Mouse (Mus musculus) bone marrow, adult 2 months (tissue): Measurements from ENCODE around the gene Palmd.

Experiments
- CTCF ChIP-seq: fragments of 200-500 bp; IDR thresholded peaks from 2 replicates; pipeline ENCODE4 v1.5.1; 2011; ENCODE audit warnings: low read length, control low read depth; ENCODE audit not compliant: control insufficient read depth, insufficient read depth
- POLR2A ChIP-seq: fragments of 200-500 bp; IDR thresholded peaks from 2 replicates; pipeline ENCODE4 v1.6.1; 2011; ENCODE audit warnings: low read depth, mild to moderate bottlenecking, control low read depth, low read length, borderline replicate concordance; ENCODE audit not compliant: control insufficient read depth

GRCm38 (mm10) chr3:116943422-116943821, 25.4 kb downstream of the Palmd start:
- TF ChIP-seq CTCF = no peak
- TF ChIP-seq POLR2A = no peak
